Mouse (Mus musculus): ENCODE measurements around the gene Mpnd.

Gene Mpnd

GRCm38 (mm10) chr17:55986030-55986961, 19.2 kb upstream of the Mpnd start, which contains the start of gene Fsd1:
TSS of gene Fsd1 (plus strand) at chr17:55986509.
- peak; percentile 85 for DNase-seq

- no peak for DNase-seq
These were observed 15.1 kb upstream of the Mpnd start for GRCm38 (mm10) chr17:55990278-55990898.

GRCm38 (mm10) chr17:55996007-55996406, 9.5 kb upstream of the Mpnd start:
- DNase-seq = no peak

GRCm38 (mm10) chr17:55999794-56000499, 5.6 kb upstream of the Mpnd start:
- DNase-seq = peak; percentile 5

- no peak for DNase-seq
These were observed 2.5 kb upstream of the Mpnd start for GRCm38 (mm10) chr17:56003000-56003399.

- no peak for DNase-seq
These were observed 1.4 kb downstream of the Mpnd start for GRCm38 (mm10) chr17:56006956-56007355.

- DNase-seq = no peak
These were observed 2.2 kb downstream of the Mpnd start for GRCm38 (mm10) chr17:56007444-56008355.

- DNase-seq = peak; percentile 88
These were observed 3.0 kb downstream of the Mpnd start for GRCm38 (mm10) chr17:56008356-56009087.

GRCm38 (mm10) chr17:56009088-56009961, 3.8 kb downstream of the Mpnd start:
- peak; percentile 89 for DNase-seq

- DNase-seq = no peak
These were observed 4.4 kb downstream of the Mpnd start for GRCm38 (mm10) chr17:56009962-56010240.

- no peak for DNase-seq
These were observed 4.7 kb downstream of the Mpnd start for GRCm38 (mm10) chr17:56010255-56010654.

GRCm38 (mm10) chr17:56010681-56011080, 5.2 kb downstream of the Mpnd start:
- peak; percentile 75 for DNase-seq

GRCm38 (mm10) chr17:56011441-56011840, 5.9 kb downstream of the Mpnd start:
- DNase-seq = no peak

GRCm38 (mm10) chr17:56015293-56015692, 9.8 kb downstream of the Mpnd start:
- no peak for DNase-seq

- DNase-seq = no peak
These were observed 10.9 kb downstream of the Mpnd start for GRCm38 (mm10) chr17:56016382-56016781.

- DNase-seq = no peak
These were observed 11.6 kb downstream of the Mpnd start for GRCm38 (mm10) chr17:56016793-56017785.

GRCm38 (mm10) chr17:56017848-56018247, 12.3 kb downstream of the Mpnd start:
- DNase-seq = no peak

GRCm38 (mm10) chr17:56018347-56019131, 13.0 kb downstream of the Mpnd start:
- DNase-seq = peak; percentile 64
